Mouse (Mus musculus) heart, adult 2 months (tissue): ENCODE measurements around the gene Map3k21.

Experiments
- CTCF ChIP-seq: fragments of 200-600 bp; IDR thresholded peaks from 2 replicates; pipeline ENCODE4 v1.8.1; 2022; ENCODE audit warnings: antibody characterized with exemption, mild to moderate bottlenecking, moderate library complexity
- EP300 ChIP-seq: fragments of 200-500 bp; IDR thresholded peaks from 2 replicates; pipeline ENCODE4 v1.6.1; 2011; ENCODE audit warnings: low read depth, low read length, control low read depth; ENCODE audit not compliant: insufficient read depth
- POLR2A ChIP-seq: fragments of 200-500 bp; IDR thresholded peaks from 2 replicates; pipeline ENCODE4 v1.6.1; 2011; ENCODE audit warnings: mild to moderate bottlenecking, low read depth, low read length, control low read depth; ENCODE audit not compliant: insufficient read depth

GRCm38 (mm10) chr8:125931822-125932221 lies 21.6 kb downstream of the Map3k21 start:
- TF ChIP-seq CTCF: no peak
- TF ChIP-seq POLR2A: no peak
- no peak for TF ChIP-seq EP300
